Mouse (Mus musculus): ENCODE measurements around the gene Gab2.

DNA sequence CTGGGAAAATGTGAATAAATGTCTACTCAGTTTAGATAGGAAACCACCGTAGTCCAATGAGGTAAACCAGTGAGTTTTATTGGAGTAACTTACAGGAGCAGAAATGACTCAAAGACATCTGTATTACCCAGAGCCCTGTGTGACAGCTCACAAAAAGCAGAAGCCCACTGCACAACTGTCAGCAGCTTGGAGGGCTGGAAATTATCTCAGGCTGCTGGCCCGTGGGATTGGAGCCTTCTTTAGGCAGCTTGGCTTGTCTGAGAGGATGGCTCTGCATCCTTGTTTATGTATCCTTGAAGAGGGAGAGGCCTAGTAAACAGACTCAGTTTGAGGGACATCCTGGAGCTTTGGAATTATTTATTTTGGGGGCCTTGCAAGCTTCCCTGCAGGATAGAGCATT lies 261.6 kb downstream of the Gab2 start:
- no peak for TF ChIP-seq CTCF (IDR thresholded peaks at IDR 0.05; ENCODE audit: control insufficient read depth, insufficient read depth, insufficient read length)
- no peak for TF ChIP-seq MYOD1 (IDR thresholded peaks at IDR 0.05; ENCODE audit: control insufficient read depth, insufficient read length, low read depth)
- TF ChIP-seq USF1 (IDR thresholded peaks at IDR 0.05; ENCODE audit: low read depth) = no peak

All from C2C12 (cell line).